Mouse (Mus musculus) right cerebral cortex, adult 18-20 months (tissue): ENCODE data around the gene Ybx2.

Experiments used
- DNase-seq: peaks from one replicate; pipeline ENCODE4 v3.0.0; 2022; ENCODE audit warnings: mixed read lengths

The Ybx2 gene

DNA sequence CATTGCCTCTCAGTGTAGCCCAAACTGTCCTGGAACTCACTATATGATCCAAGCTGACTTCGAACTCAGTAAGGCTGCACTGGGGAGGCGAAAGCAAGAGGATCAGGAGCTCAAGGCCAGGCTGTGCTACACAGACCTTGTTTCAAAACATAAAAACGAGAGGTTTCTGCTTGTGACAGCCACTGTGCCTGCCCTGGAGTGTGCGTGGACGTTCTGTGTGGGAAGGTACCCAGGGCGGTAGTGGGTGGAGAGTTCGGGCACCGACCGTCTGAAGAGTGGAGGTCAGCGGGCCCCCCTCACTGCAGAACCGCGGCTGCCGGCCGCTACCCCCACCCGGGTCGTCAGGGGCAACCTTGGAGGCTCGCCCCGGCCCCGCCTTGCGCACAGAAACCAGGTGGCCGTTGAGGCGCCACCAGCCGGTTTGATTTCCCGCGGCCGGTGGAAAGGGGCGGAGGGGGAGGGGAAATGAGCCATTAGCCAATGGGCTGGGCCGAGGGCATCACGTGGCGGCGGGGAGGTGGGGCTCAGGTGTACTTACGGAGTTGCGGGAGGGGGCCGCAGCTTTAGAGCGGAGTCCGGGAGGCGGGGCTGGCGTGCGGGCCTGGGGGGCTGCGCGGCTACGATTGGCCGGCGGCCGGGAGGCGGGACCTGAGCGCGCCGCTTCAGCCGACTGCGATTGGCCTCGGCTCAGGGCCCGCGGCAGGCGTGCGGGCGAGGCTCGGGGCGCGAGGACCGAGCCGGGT lies at the start of gene Ybx2:
TSS of gene Ybx2 (plus strand) at position 660 of the 743 bp plus-strand sequence.
- DNase-seq, result peak; percentile 89

- DNase-seq, result no peak
Measured at GRCm38 (mm10) chr11:69886907-69887635, 48.5 kb upstream of the Ybx2 start.

GRCm38 (mm10) chr11:69891482-69891881 lies 44.1 kb upstream of the Ybx2 start:
- DNase-seq, result peak; percentile 32

DNA sequence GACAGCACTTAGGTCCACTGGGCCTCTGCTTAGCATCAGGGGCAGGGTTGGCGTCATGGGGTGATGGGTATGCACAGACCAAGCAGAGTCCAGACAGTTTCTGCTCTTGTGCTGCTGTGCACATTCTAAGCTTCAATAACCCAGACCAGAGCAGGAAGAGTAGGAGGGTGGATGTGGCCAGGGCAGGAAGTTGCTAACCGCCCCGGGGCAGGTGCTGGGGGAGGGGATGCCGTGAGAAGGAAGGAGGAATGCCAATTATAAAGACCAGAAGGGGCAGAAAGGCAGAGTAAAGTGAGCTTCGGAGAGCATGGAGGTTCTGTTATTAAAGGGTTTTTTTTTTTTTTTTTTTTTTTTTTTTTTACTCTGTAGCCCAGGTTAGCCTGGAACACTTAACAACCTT lies 40.9 kb upstream of the Ybx2 start:
- no peak for DNase-seq

- DNase-seq, result no peak
Measured at GRCm38 (mm10) chr11:69895291-69895690, 40.3 kb upstream of the Ybx2 start, which contains the start of gene Acap1. TSS of gene Acap1 (minus strand) at chr11:69895539.

DNA sequence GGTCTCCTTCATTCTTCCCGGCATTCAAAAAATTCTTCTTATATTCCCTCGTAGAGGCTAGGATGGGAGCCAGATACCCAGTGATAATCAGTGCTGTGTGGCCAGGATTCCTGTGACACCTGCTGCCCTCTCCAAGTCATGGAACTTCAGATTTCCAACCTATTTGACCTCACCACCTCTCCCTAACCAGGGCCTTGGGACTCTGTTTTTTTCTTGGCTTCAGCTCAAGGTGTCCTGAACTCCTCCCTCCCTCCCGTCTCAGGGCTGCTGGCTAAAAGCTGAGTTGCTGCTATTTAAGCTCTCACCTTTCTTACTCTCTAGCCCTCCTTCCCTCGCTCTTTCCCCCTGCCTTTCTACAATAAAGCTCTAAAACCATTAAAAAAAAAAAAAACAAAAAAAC lies 35.7 kb upstream of the Ybx2 start:
- no peak for DNase-seq

- peak; percentile 93 for DNase-seq
Measured at GRCm38 (mm10) chr11:69900471-69901405, 34.9 kb upstream of the Ybx2 start, which contains the start of the genes 2810408A11Rik and Neurl4. TSS of gene 2810408A11Rik (minus strand) at chr11:69900987. TSS of gene Neurl4 (plus strand) at chr11:69901072.

DNA sequence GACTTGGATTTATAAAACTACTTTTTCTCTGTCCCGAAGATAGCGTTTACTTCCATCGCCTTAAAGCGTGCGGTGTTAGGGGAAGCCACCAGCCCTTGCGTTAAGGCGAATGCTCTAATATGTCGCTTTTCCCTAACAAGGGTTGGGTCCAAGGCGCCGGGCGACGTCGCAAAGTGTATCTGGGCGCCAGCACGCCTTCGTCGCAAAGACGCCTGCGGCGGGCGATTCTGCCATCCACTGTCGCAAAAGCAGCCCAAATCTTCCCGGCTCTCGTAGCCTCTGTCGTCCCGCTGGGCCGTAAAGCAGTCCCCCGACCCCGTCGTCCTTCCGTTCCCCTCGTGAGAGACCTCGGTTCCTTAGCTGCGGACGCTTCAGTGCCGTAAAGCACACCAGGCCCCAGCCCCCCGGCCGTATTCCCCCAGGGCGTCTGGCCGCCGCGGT lies 34.2 kb upstream of the Ybx2 start:
- peak; percentile 98 for DNase-seq

- DNase-seq, result peak; percentile 20
Measured at GRCm38 (mm10) chr11:69901993-69902392, 33.6 kb upstream of the Ybx2 start.

- DNase-seq, result no peak
Measured at GRCm38 (mm10) chr11:69902972-69903371, 32.6 kb upstream of the Ybx2 start.

GRCm38 (mm10) chr11:69904311-69904710 lies 31.3 kb upstream of the Ybx2 start:
- no peak for DNase-seq

GRCm38 (mm10) chr11:69908645-69909044 lies 27.0 kb upstream of the Ybx2 start:
- DNase-seq, result no peak

- DNase-seq, result no peak
Measured at GRCm38 (mm10) chr11:69909174-69909573, 26.4 kb upstream of the Ybx2 start.

GRCm38 (mm10) chr11:69910177-69910576 lies 25.4 kb upstream of the Ybx2 start:
- no peak for DNase-seq

- DNase-seq, result no peak
Measured at GRCm38 (mm10) chr11:69910781-69911560, 24.6 kb upstream of the Ybx2 start.

GRCm38 (mm10) chr11:69911701-69912100 lies 23.9 kb upstream of the Ybx2 start:
- DNase-seq, result no peak

DNA sequence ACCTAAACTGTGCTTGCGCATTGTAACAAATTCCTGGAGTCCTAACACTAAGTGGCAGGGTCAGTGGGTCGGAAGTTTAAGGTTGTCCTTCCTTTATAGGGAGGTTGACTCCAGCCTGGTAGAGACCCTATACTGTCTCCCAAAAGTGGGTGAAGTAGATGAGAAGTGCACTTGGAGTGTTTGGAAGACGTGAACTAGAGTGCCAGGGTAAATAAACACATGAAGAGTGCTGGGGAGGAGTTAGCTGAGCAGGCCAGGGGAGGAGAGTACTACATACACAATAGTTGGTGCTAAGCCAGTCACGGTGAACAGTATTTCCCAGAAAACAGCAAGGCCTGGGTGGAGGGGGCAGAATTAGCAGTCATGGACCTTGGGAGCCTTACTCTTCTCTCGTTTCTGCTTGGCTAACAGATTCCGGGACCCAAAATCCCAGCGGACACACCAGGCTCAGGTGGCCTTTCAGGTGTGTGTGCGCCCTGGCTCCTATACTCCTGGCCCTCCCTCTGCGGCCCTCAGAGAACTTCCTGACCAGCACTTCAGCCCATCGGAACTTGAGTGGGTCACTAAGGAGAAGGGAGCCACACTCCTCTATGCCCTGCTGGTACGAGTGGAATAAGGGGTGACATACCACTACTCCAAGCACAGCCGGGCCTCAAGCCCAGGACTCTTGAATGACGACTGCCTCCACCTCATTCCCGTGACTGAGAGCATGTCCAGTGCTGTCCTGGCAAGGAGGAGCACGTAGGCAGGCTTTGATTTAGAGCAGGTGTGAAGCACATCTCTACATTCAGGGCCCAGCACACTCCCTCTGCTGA lies 22.7 kb upstream of the Ybx2 start:
- DNase-seq, result no peak

GRCm38 (mm10) chr11:69913554-69914371 lies 21.8 kb upstream of the Ybx2 start, which contains the start of gene Gps2:
TSS of gene Gps2 (plus strand) at chr11:69913888.
- peak; percentile 95 for DNase-seq

DNA sequence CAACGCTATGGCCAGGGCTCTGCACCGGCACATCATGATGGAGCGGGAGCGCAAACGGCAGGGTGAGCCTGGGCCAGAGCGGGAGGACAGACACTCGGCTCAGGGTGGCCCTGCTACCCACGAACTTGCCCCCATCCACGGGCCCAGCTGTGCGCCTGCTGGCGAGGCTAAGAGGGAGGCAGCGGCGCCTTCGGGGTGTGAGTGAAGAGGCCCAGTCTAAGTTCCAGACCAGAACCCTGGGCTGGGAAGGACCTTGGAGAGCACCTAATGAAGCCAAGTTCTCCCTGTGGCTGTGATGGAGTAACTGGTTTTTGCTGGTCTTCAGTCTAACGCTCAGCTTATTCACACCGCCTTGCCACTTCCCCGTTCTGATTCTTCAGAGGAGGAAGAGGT lies 21.2 kb upstream of the Ybx2 start:
- no peak for DNase-seq

DNA sequence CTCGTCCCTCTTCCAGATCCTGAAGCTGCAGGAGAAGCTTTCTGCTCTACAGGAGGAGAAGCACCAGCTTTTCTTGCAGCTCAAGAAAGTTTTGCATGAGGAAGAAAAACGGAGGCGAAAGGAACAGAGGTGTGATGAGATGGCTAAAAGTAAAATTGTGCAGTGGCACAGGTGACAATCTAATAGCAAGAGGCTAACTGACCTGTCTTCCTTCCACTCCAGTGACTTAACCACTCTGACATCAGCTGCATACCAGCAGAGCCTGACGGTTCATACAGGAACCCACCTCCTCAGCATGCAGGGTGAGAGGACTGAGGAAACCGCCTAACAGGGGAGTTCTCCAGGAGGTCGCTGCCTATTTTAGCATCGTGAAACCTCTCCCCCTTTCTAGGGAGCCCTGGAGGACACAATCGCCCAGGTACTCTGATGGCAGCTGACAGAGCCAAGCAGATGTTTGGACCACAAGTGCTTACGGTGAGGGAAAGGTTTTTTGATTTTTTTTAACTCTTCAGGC lies 20.6 kb upstream of the Ybx2 start:
- no peak for DNase-seq
